Mouse (Mus musculus) intestine, postnatal 0 days (tissue): Measurements from ENCODE around the gene Rrbp1. TPM values are rescaled to one million over a fixed set of nuclear protein-coding genes. Genes with fewer than 3 reads are reported as not detected.

Experiments used
- ATAC-seq: fragments of 200-750 bp; cut with Nextera tagmentation; 2 replicates; pipeline ENCODE4 v1.8.0; 2017; ENCODE audit warnings: mild to moderate bottlenecking, moderate TSS enrichment, moderate library complexity
- H3K27ac ChIP-seq: fragments of 300-500 bp; sonication (generic); 2 replicates; pipeline ENCODE4 v1.5.1; 2014; ENCODE audit warnings: mild to moderate bottlenecking, low read depth, low read length, moderate library complexity
- H3K27me3 ChIP-seq: fragments of 300-500 bp; sonication (generic); replicated peaks from 2 replicates; pipeline ENCODE4 v1.6.1; 2014; ENCODE audit warnings: low read length, mixed read lengths; ENCODE audit not compliant: control insufficient read depth, insufficient read depth
- H3K36me3 ChIP-seq: fragments of 300-500 bp; sonication (generic); 2 replicates; pipeline ENCODE4 v1.6.1; 2014; ENCODE audit warnings: mild to moderate bottlenecking, moderate library complexity; ENCODE audit not compliant: control insufficient read depth, insufficient read depth
- H3K4me1 ChIP-seq: fragments of 300-500 bp; sonication (generic); replicated peaks from 2 replicates; pipeline ENCODE4 v1.6.1; 2014; ENCODE audit warnings: antibody characterized with exemption, low read length, mixed read lengths; ENCODE audit not compliant: control insufficient read depth, insufficient read depth
- H3K4me2 ChIP-seq: fragments of 300-500 bp; sonication (generic); replicated peaks from 2 replicates; pipeline ENCODE4 v1.6.1; 2014; ENCODE audit warnings: low read depth, mild to moderate bottlenecking, moderate library complexity
- H3K4me3 ChIP-seq: fragments of 300-500 bp; sonication (generic); 2 replicates; pipeline ENCODE4 v1.5.1; 2014; ENCODE audit warnings: low read depth, low read length
- H3K9ac ChIP-seq: fragments of 300-500 bp; sonication (generic); 2 replicates; pipeline ENCODE4 v1.6.1; 2014; ENCODE audit warnings: mild to moderate bottlenecking, low read depth, low read length
- H3K9me3 ChIP-seq: fragments of 300-500 bp; sonication (generic); 2 replicates; pipeline ENCODE4 v1.6.1; 2016; ENCODE audit warnings: mixed run types; ENCODE audit not compliant: control insufficient read depth
- CTCF ChIP-seq: sonication (generic); IDR thresholded peaks from 2 replicates; pipeline ENCODE4 v1.5.1; 2016; ENCODE audit warnings: low read depth, mild to moderate bottlenecking, control low read depth, antibody characterized with exemption, moderate library complexity
- WGBS: fragments of 180-500 bp; shearing (Covaris S2); extraction: QIAGEN DNeasy Blood & Tissue Kit; methylation state at CpG from one replicate; pipeline ENCODE4 v1.1.7; 2014; 5-methylcytosine and 5-hydroxymethylcytosine counted together
- polyA plus RNA-seq: library from polyadenylated mRNA; unstranded; fragments of >200 nt; fragmentation: Nextera tagmentation; extraction: Ambion mirVana; gene quantifications from 2 replicates; pipeline ENCODE4 v1.2.1, GENCODE M21; 2015

Gene Rrbp1
- polyA plus RNA-seq, 1 experiment from 2014 or later, result 156 TPM

DNA sequence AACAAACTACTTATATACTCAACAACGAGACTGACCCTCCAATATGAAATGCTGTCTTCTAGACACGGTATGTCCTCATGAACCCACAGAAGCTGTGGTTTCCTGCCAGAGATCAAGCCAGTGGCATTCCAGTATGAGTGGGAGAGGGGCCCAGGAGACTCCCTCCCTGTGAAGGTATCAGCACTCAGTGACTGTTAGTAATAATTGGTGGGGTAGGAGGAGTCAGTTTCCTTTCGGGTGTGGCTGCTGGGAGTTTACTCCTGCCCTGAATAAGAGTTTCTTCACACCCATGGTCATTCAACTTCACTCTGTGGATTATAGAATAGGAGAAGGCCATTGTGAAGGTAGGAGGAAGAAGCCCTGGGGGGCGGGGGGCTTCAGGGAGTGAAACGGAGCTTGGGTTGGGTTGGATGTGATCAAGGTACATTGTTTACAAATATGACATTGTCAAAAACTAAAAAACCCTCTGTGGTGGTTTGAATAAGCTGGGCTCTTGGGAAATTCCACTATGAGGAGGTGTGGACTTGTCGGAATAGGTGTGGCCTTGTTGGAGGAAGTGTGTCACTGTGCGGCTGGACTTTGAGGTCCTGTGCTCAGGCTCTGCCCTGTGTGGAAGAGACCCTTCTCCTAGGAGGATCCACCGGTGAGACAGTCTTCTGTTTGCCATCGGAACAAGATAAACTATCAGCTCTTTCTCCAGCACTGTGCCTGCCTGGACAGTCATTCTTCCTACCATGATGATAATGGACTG lies 111.4 kb downstream of the Rrbp1 start:
- H3K27ac ChIP-seq, result peak overlapping the region; percentile 55
- WGBS, result 61% methylated on average over 9 of the region's 9 CpGs
- ATAC-seq, result peak; percentile 71

More for the DNA sequence above, 111.4 kb downstream of the Rrbp1 start:
- no peaks in the 10 kb centered on the region for H3K9me3 ChIP-seq
- H3K4me3 ChIP-seq, result no peak overlapping the region
- no peaks in the 10 kb centered on the region for H3K27me3 ChIP-seq
- H3K9ac ChIP-seq, result no peak overlapping the region
- no peak for TF ChIP-seq CTCF
- H3K36me3 ChIP-seq, result no peaks in the 10 kb centered on the region
- peaks cover 22% of the 10 kb centered on the region for H3K4me1 ChIP-seq
- 0 out of 2 replicates have a peak overlapping the region, but pooled peaks have one; percentile 9 for H3K4me2 ChIP-seq

Other genes with a start within 250 kb of the Rrbp1 start
- gene Bfsp1, start 148.1 kb downstream of the Rrbp1 start, polyA plus RNA-seq, result 4.5 and 5.3 TPM in 2 replicates
- 801 and 835 TPM in 2 replicates for gene Dstn, start 95.9 kb downstream of the Rrbp1 start, polyA plus RNA-seq
- not detected in 2 replicates for gene Banf2, start 21.8 kb upstream of the Rrbp1 start, polyA plus RNA-seq